Mouse (Mus musculus) neural tube, embryonic 12.5 days (tissue): ENCODE measurements around the gene Mfng. TPM values are rescaled to one million over a fixed set of nuclear protein-coding genes. Genes with fewer than 3 reads are reported as not detected.

Experiments
- ATAC-seq: fragments of 200-750 bp; cut with Nextera tagmentation; 2 replicates; pipeline ENCODE4 v1.8.0; 2017; ENCODE audit warnings: low read depth, mild to moderate bottlenecking, moderate TSS enrichment, moderate library complexity; ENCODE audit not compliant: low FRiP score
- H3K27ac ChIP-seq: fragments of 300-500 bp; sonication (generic); 2 replicates; pipeline ENCODE4 v1.5.1; 2016
- H3K27me3 ChIP-seq: fragments of 300-500 bp; sonication (generic); replicated peaks from 2 replicates; pipeline ENCODE4 v1.6.1; 2016; ENCODE audit warnings: mild to moderate bottlenecking
- H3K36me3 ChIP-seq: fragments of 300-500 bp; sonication (generic); 2 replicates; pipeline ENCODE4 v1.6.1; 2016; ENCODE audit warnings: mild to moderate bottlenecking
- H3K4me1 ChIP-seq: fragments of 300-500 bp; sonication (generic); 2 replicates; pipeline ENCODE4 v1.6.1; 2016
- H3K4me2 ChIP-seq: fragments of 300-500 bp; sonication (generic); replicated peaks from 2 replicates; pipeline ENCODE4 v1.6.1; 2016; ENCODE audit warnings: mild to moderate bottlenecking
- H3K4me3 ChIP-seq: fragments of 300-500 bp; sonication (generic); 2 replicates; pipeline ENCODE4 v1.5.1; 2016
- H3K9ac ChIP-seq: fragments of 300-500 bp; sonication (generic); 2 replicates; pipeline ENCODE4 v1.6.1; 2016; ENCODE audit warnings: mild to moderate bottlenecking
- H3K9me3 ChIP-seq: fragments of 300-500 bp; sonication (generic); 2 replicates; pipeline ENCODE4 v1.6.1; 2016; ENCODE audit warnings: mild to moderate bottlenecking
- WGBS: fragments of 180-500 bp; shearing (Covaris S2); methylation state at CpG from one replicate; pipeline ENCODE4 v1.1.7; 2016; 5-methylcytosine and 5-hydroxymethylcytosine counted together
- polyA plus RNA-seq: library from polyadenylated mRNA; unstranded; fragments of >200 nt; fragmentation: Nextera tagmentation; extraction: Ambion mirVana; gene quantifications from 2 replicates; pipeline ENCODE4 v1.2.1, GENCODE M21; 2016

The Mfng gene
- polyA plus RNA-seq, 1 experiment from 2014 or later: 72.9 TPM

GRCm38 (mm10) chr15:78726697-78727096, 46.6 kb downstream of the Mfng start:
- H3K27ac ChIP-seq: no peak overlapping the region
- H3K4me2 ChIP-seq: no peak overlapping the region
- no peak for ATAC-seq
- no peak overlapping the region for H3K4me3 ChIP-seq
- no peaks in the 10 kb centered on the region for H3K4me1 ChIP-seq
- no peaks in the 10 kb centered on the region for H3K36me3 ChIP-seq
- H3K27me3 ChIP-seq: peaks cover 2% of the 10 kb centered on the region; the same call in 1 of the 2 replicates
- no peak overlapping the region for H3K9ac ChIP-seq
- WGBS: 46% methylated on average over 7 of the region's 7 CpGs
- no peaks in the 10 kb centered on the region for H3K9me3 ChIP-seq

- Histone ChIP-seq H3K9me3 (no peaks in the 10 kb centered on the region), H3K36me3 (no peaks in the 10 kb centered on the region), H3K4me2 (no peak overlapping the region), H3K27ac (no peak overlapping the region), H3K9ac (no peak overlapping the region), H3K4me1 (peaks cover 17% of the 10 kb centered on the region), H3K4me3 (no peak overlapping the region), H3K27me3 (peaks cover 45% of the 10 kb centered on the region)
- no peak for ATAC-seq
- WGBS: 58% methylated on average over 7 of the region's 7 CpGs
Observed at GRCm38 (mm10) chr15:78720532-78720931, 52.7 kb downstream of the Mfng start.

- peak overlapping the region; percentile 36; the same call in 1 of the 2 replicates for H3K4me2 ChIP-seq
- 0 out of 2 replicates have a peak, but pooled peaks have one; percentile 10 for ATAC-seq
- peaks cover 17% of the 10 kb centered on the region for H3K4me1 ChIP-seq
- peaks cover 49% of the 10 kb centered on the region for H3K27me3 ChIP-seq
- no peak overlapping the region for H3K4me3 ChIP-seq
- H3K9ac ChIP-seq: no peak overlapping the region
- no peaks in the 10 kb centered on the region for H3K36me3 ChIP-seq
- 3% methylated on average over 16 of the region's 16 CpGs for WGBS
- no peaks in the 10 kb centered on the region for H3K9me3 ChIP-seq
- H3K27ac ChIP-seq: no peak overlapping the region
Observed at GRCm38 (mm10) chr15:78720094-78720493, 53.2 kb downstream of the Mfng start.

GRCm38 (mm10) chr15:78719416-78719815, 53.9 kb downstream of the Mfng start:
- H3K4me3 ChIP-seq: no peak overlapping the region
- peaks cover 55% of the 10 kb centered on the region for H3K27me3 ChIP-seq
- H3K4me2 ChIP-seq: peak overlapping the region; percentile 82; the same call in 1 of the 2 replicates
- no peak overlapping the region for H3K27ac ChIP-seq
- ATAC-seq: 0 out of 2 replicates have a peak, but pooled peaks have one; percentile 3
- no peaks in the 10 kb centered on the region for H3K36me3 ChIP-seq
- peaks cover 17% of the 10 kb centered on the region for H3K4me1 ChIP-seq
- H3K9me3 ChIP-seq: no peaks in the 10 kb centered on the region
- H3K9ac ChIP-seq: no peak overlapping the region
- WGBS: 8% methylated on average over 14 of the region's 14 CpGs

- 2% methylated on average over 87 of the region's 89 CpGs for WGBS
- H3K4me2 ChIP-seq: peak within 1 kb of the TSS; percentile 82
- H3K36me3 ChIP-seq: no peaks in the 10 kb centered on the region
- peak within 1 kb of the TSS; percentile 71 for H3K9ac ChIP-seq
- no peaks in the 10 kb centered on the region for H3K9me3 ChIP-seq
- peaks cover 17% of the 10 kb centered on the region for H3K4me1 ChIP-seq
- ATAC-seq: 0 out of 2 replicates have a peak, but pooled peaks have one; percentile 21
- peaks cover 64% of the 10 kb centered on the region for H3K27me3 ChIP-seq
- H3K4me3 ChIP-seq: peak within 1 kb of the TSS; percentile 47
- no peak within 1 kb of the TSS for H3K27ac ChIP-seq
Observed at GRCm38 (mm10) chr15:78718290-78719250, 54.7 kb downstream of the Mfng start, which contains the start of gene Elfn2. TSS of gene Elfn2 (minus strand) at chr15:78718771.

- ATAC-seq: no peak
- Histone ChIP-seq H3K9me3 (no peaks in the 10 kb centered on the region), H3K36me3 (no peaks in the 10 kb centered on the region), H3K4me2 (peak overlapping the region; percentile 82), H3K4me1 (peaks cover 29% of the 10 kb centered on the region), H3K9ac (no peak overlapping the region), H3K27ac (no peak overlapping the region), H3K4me3 (no peak overlapping the region), H3K27me3 (peaks cover 80% of the 10 kb centered on the region)
- WGBS: 56% methylated on average over 13 of the region's 13 CpGs
Observed at GRCm38 (mm10) chr15:78716936-78717335, 56.3 kb downstream of the Mfng start.

- Histone ChIP-seq H3K4me1 (peaks cover 29% of the 10 kb centered on the region), H3K4me2 (no peak overlapping the region), H3K9me3 (no peaks in the 10 kb centered on the region), H3K4me3 (no peak overlapping the region), H3K36me3 (no peaks in the 10 kb centered on the region), H3K27me3 (peaks cover 90% of the 10 kb centered on the region), H3K9ac (no peak overlapping the region), H3K27ac (no peak overlapping the region)
- 59% methylated on average over 5 of the region's 5 CpGs for WGBS
- no peak for ATAC-seq
Observed at GRCm38 (mm10) chr15:78715856-78716255, 57.4 kb downstream of the Mfng start.

- Histone ChIP-seq H3K27ac (no peak overlapping the region), H3K36me3 (no peaks in the 10 kb centered on the region), H3K4me2 (no peak overlapping the region), H3K27me3 (peaks cover 88% of the 10 kb centered on the region), H3K4me1 (peaks cover 39% of the 10 kb centered on the region), H3K9ac (no peak overlapping the region), H3K4me3 (no peak overlapping the region), H3K9me3 (no peaks in the 10 kb centered on the region)
- no peak for ATAC-seq
- WGBS: 79% methylated on average over 7 of the region's 7 CpGs
Observed at GRCm38 (mm10) chr15:78713751-78714150, 59.5 kb downstream of the Mfng start.

GRCm38 (mm10) chr15:78712335-78713258, 60.7 kb downstream of the Mfng start:
- Histone ChIP-seq H3K4me3 (peak overlapping the region; percentile 22), H3K4me2 (peak overlapping the region; percentile 58), H3K36me3 (no peaks in the 10 kb centered on the region), H3K9me3 (no peaks in the 10 kb centered on the region), H3K4me1 (peaks cover 27% of the 10 kb centered on the region), H3K27me3 (peaks cover 76% of the 10 kb centered on the region), H3K9ac (peak overlapping the region; percentile 42; the same call in 1 of the 2 replicates), H3K27ac (no peak overlapping the region)
- WGBS: 8% methylated on average over 53 of the region's 53 CpGs
- ATAC-seq: peak; percentile 31; the same call in 1 of the 2 replicates

- Histone ChIP-seq H3K9me3 (no peaks in the 10 kb centered on the region), H3K36me3 (no peaks in the 10 kb centered on the region), H3K4me3 (no peak overlapping the region), H3K27ac (no peak overlapping the region), H3K4me2 (peak overlapping the region; percentile 58), H3K9ac (0 out of 2 replicates have a peak overlapping the region, but pooled peaks have one; percentile 42), H3K27me3 (peaks cover 69% of the 10 kb centered on the region), H3K4me1 (peaks cover 25% of the 10 kb centered on the region)
- no peak for ATAC-seq
- 79% methylated on average over 7 of the region's 7 CpGs for WGBS
Observed at GRCm38 (mm10) chr15:78711935-78712334, 61.3 kb downstream of the Mfng start.

GRCm38 (mm10) chr15:78710634-78711033, 62.6 kb downstream of the Mfng start:
- Histone ChIP-seq H3K4me2 (0 out of 2 replicates have a peak overlapping the region, but pooled peaks have one; percentile 22), H3K9ac (no peak overlapping the region), H3K9me3 (no peaks in the 10 kb centered on the region), H3K36me3 (no peaks in the 10 kb centered on the region), H3K4me3 (no peak overlapping the region), H3K4me1 (peaks cover 25% of the 10 kb centered on the region), H3K27me3 (peaks cover 56% of the 10 kb centered on the region), H3K27ac (no peak overlapping the region)
- ATAC-seq: no peak
- 48% methylated on average over 6 of the region's 6 CpGs for WGBS
